Mouse (Mus musculus): ENCODE data around the gene Cyp4a30b. TPM values are rescaled to one million over a fixed set of nuclear protein-coding genes. Genes with fewer than 3 reads are reported as not detected.

The Cyp4a30b gene
- total and polyA plus RNA-seq, 3 experiments: not detected

DNA sequence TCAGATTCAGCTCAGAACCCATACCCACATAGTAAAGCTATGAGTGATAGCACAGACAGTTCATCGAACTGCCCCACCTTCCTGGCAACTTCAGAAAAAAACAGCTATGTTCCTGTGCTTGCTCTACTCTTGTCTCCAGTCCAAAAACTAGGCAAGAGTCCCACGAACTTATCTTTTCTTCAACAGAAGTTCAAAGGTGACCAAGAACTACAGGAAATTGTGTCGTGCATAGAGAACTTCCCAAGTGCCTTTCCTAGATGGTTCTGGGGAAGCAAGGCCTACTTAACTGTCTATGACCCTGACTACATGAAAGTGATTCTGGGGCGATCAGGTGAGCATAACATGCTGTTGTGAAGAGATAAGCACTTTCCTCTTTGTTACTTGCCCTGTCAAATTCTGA lies 67.0 kb downstream of the Cyp4a30b start:
- TF ChIP-seq NELFE (IDR thresholded peaks at IDR 0.05; ENCODE audit: low read depth, low read length) (no peak), JUND (IDR thresholded peaks at IDR 0.05; ENCODE audit: low read depth, low read length) (no peak), POLR2AphosphoS5 (IDR thresholded peaks at IDR 0.05; ENCODE audit: borderline replicate concordance, low read depth, low read length) (no peak), POLR2A (IDR thresholded peaks at IDR 0.05; ENCODE audit: control insufficient read depth in 1 of 2, insufficient read depth in 1 of 2, low read depth in 1 of 2, low read length in 2 of 2, poor library complexity in 1 of 2) (no peak), MAZ (IDR thresholded peaks at IDR 0.05; ENCODE audit: low read depth, low read length) (no peak), HCFC1 (IDR thresholded peaks at IDR 0.05; ENCODE audit: low read depth, low read length) (no peak), TCF12 (IDR thresholded peaks at IDR 0.05; ENCODE audit: low read depth, low read length) (no peak), SMC3 (IDR thresholded peaks at IDR 0.05; ENCODE audit: low read depth, low read length) (no peak), SIN3A (IDR thresholded peaks at IDR 0.05; ENCODE audit: low read length) (no peak), ZC3H11A (IDR thresholded peaks at IDR 0.05; ENCODE audit: low read depth, low read length) (no peak), RAD21 (IDR thresholded peaks at IDR 0.05; ENCODE audit: low read depth, low read length) (no peak), E2F4 (IDR thresholded peaks at IDR 0.05; ENCODE audit: borderline replicate concordance, low read depth, low read length) (no peak), MAFK (IDR thresholded peaks at IDR 0.05; ENCODE audit: borderline replicate concordance, low read depth, low read length) (no peak), GABPA (IDR thresholded peaks at IDR 0.05; ENCODE audit: low read depth, low read length) (no peak), ETS1 (IDR thresholded peaks at IDR 0.05; ENCODE audit: low read depth, low read length) (no peak), ZMIZ1 (IDR thresholded peaks at IDR 0.05; ENCODE audit: low read depth, low read length) (no peak), TAL1 (IDR thresholded peaks at IDR 0.05; ENCODE audit: low read length) (no peak), EP300 (IDR thresholded peaks at IDR 0.05; ENCODE audit: low read depth in 1 of 2, low read length in 2 of 2) (no peak)

More for the DNA sequence above, 67.0 kb downstream of the Cyp4a30b start:
- H3K27me3 ChIP-seq (ENCODE audit: control insufficient read depth in 1 of 2, insufficient read depth in 2 of 2, low read length in 2 of 2): no peaks in the 10 kb centered on the region; a peak in 1 of 4 replicates
- H3K36me3 ChIP-seq (ENCODE audit: control insufficient read depth in 1 of 2, insufficient read depth in 2 of 2, low read length in 2 of 2): no peaks in the 10 kb centered on the region
- no peak for DNase-seq (ENCODE audit: low read depth, low spot score)
- no peaks in the 10 kb centered on the region for H3K4me1 ChIP-seq (ENCODE audit: control insufficient read depth in 1 of 2, insufficient read depth in 2 of 2, low read length in 2 of 2)
- no peak overlapping the region for H3K4me3 ChIP-seq (ENCODE audit: control insufficient read depth in 1 of 2, insufficient read depth in 1 of 2, low read depth in 2 of 2, low read length in 2 of 2)
- H3K79me2 ChIP-seq (ENCODE audit: control insufficient read depth, insufficient read depth, low read length, poor library complexity): no peaks in the 10 kb centered on the region
- no peak overlapping the region for H3K9ac ChIP-seq (ENCODE audit: control insufficient read depth, low read depth, low read length, poor library complexity, severe bottlenecking)
- no peak overlapping the region for H3K27ac ChIP-seq (ENCODE audit: control insufficient read depth, low read depth, low read length)
- H3K9me3 ChIP-seq (replicated peaks; ENCODE audit: insufficient read depth, low read length): no peaks in the 10 kb centered on the region

Other genes with a start within 250 kb of the Cyp4a30b start
- not detected in 2 replicates for gene Cyp4a29, start 210.5 kb upstream of the Cyp4a30b start, total RNA-seq (2012; rRNA removed)
- not detected for gene Cyp4a29, start 210.5 kb upstream of the Cyp4a30b start, polyA plus RNA-seq (2012; ENCODE audit: insufficient read depth in 1 of 2, insufficient read length in 2 of 2, low read depth in 1 of 2, low replicate concordance in 2 of 2, missing spikeins in 1 of 2)
- not detected in 2 replicates for gene Cyp4a12a, start 153.6 kb upstream of the Cyp4a30b start, total RNA-seq (2012; rRNA removed)
- not detected for gene Cyp4a12a, start 153.6 kb upstream of the Cyp4a30b start, polyA plus RNA-seq (2012; ENCODE audit: insufficient read depth in 1 of 2, insufficient read length in 2 of 2, low read depth in 1 of 2, low replicate concordance in 2 of 2, missing spikeins in 1 of 2)
- not detected in 2 replicates for gene Cyp4a12b, start 41.0 kb upstream of the Cyp4a30b start, total RNA-seq (2012; rRNA removed)
- gene Cyp4a12b, start 41.0 kb upstream of the Cyp4a30b start, polyA plus RNA-seq (2012; ENCODE audit: insufficient read depth in 1 of 2, insufficient read length in 2 of 2, low read depth in 1 of 2, low replicate concordance in 2 of 2, missing spikeins in 1 of 2): not detected
- gene Cyp4a14, start 43.5 kb downstream of the Cyp4a30b start, total RNA-seq (2012; rRNA removed): not detected in 2 replicates
- not detected for gene Cyp4a14, start 43.5 kb downstream of the Cyp4a30b start, polyA plus RNA-seq (2012; ENCODE audit: insufficient read depth in 1 of 2, insufficient read length in 2 of 2, low read depth in 1 of 2, low replicate concordance in 2 of 2, missing spikeins in 1 of 2)
- gene Cyp4a10, start 65.7 kb downstream of the Cyp4a30b start, total RNA-seq (2012; rRNA removed): not detected in 2 replicates
- not detected for gene Cyp4a10, start 65.7 kb downstream of the Cyp4a30b start, polyA plus RNA-seq (2012; ENCODE audit: insufficient read depth in 1 of 2, insufficient read length in 2 of 2, low read depth in 1 of 2, low replicate concordance in 2 of 2, missing spikeins in 1 of 2)
- not detected in 2 replicates for gene Cyp4a31, start 111.0 kb downstream of the Cyp4a30b start, total RNA-seq (2012; rRNA removed)
- gene Cyp4a31, start 111.0 kb downstream of the Cyp4a30b start, polyA plus RNA-seq (2012; ENCODE audit: insufficient read depth in 1 of 2, insufficient read length in 2 of 2, low read depth in 1 of 2, low replicate concordance in 2 of 2, missing spikeins in 1 of 2): not detected
- not detected in 2 replicates for gene Cyp4a32, start 148.4 kb downstream of the Cyp4a30b start, total RNA-seq (2012; rRNA removed)
- gene Cyp4a32, start 148.4 kb downstream of the Cyp4a30b start, polyA plus RNA-seq (2012; ENCODE audit: insufficient read depth in 1 of 2, insufficient read length in 2 of 2, low read depth in 1 of 2, low replicate concordance in 2 of 2, missing spikeins in 1 of 2): not detected
- gene Cyp4b1, start 195.1 kb downstream of the Cyp4a30b start, total RNA-seq (2012; rRNA removed): 0.92 and 1.1 TPM in 2 replicates
- 1 to 10 TPM in 1 of 2 experiments, not detected in 1; 2.1 TPM for gene Cyp4b1, start 195.1 kb downstream of the Cyp4a30b start, polyA plus RNA-seq (2012; ENCODE audit: insufficient read depth in 1 of 2, insufficient read length in 2 of 2, low read depth in 1 of 2, low replicate concordance in 2 of 2, missing spikeins in 1 of 2)

Data from MEL (cell line).